Mouse (Mus musculus) stomach, embryonic 15.5 days (tissue): Measurements from ENCODE around the gene Slc22a30. TPM values are rescaled to one million over a fixed set of nuclear protein-coding genes. Genes with fewer than 3 reads are reported as not detected.
"Not testable (repeated sequence)": the region's sequence is repeated elsewhere in the genome, so short reads cannot be mapped to it uniquely, and the experiment has no call there.

Experiments used
- ATAC-seq: fragments of 200-750 bp; cut with Nextera tagmentation; 2 replicates; pipeline ENCODE4 v1.8.0; 2017; ENCODE audit warnings: low read depth, moderate number of reproducible peaks, moderate TSS enrichment; ENCODE audit not compliant: insufficient read depth, low FRiP score
- H3K27ac ChIP-seq: fragments of 300-500 bp; sonication (generic); 2 replicates; pipeline ENCODE4 v1.5.1; 2015; ENCODE audit warnings: mild to moderate bottlenecking, inconsistent platforms
- H3K27me3 ChIP-seq: fragments of 300-500 bp; sonication (generic); replicated peaks from 2 replicates; pipeline ENCODE4 v1.6.1; 2015; ENCODE audit warnings: inconsistent platforms
- H3K36me3 ChIP-seq: fragments of 300-500 bp; sonication (generic); 2 replicates; pipeline ENCODE4 v1.6.1; 2015; ENCODE audit warnings: inconsistent platforms
- H3K4me1 ChIP-seq: fragments of 300-500 bp; sonication (generic); 2 replicates; pipeline ENCODE4 v1.6.1; 2015; ENCODE audit warnings: inconsistent platforms
- H3K4me2 ChIP-seq: fragments of 300-500 bp; sonication (generic); 2 replicates; pipeline ENCODE4 v1.6.1; 2015; ENCODE audit warnings: mild to moderate bottlenecking, inconsistent platforms
- H3K4me3 ChIP-seq: fragments of 300-500 bp; sonication (generic); replicated peaks from 2 replicates; pipeline ENCODE4 v1.5.1; 2015; ENCODE audit warnings: inconsistent platforms
- H3K9ac ChIP-seq: fragments of 300-500 bp; sonication (generic); 2 replicates; pipeline ENCODE4 v1.6.1; 2015; ENCODE audit warnings: inconsistent platforms
- H3K9me3 ChIP-seq: fragments of 300-500 bp; sonication (generic); 2 replicates; pipeline ENCODE4 v1.6.1; 2016; ENCODE audit warnings: inconsistent platforms
- WGBS: fragments of 180-500 bp; shearing (Covaris S2); methylation state at CpG from one replicate; pipeline ENCODE4 v1.1.7; 2015; 5-methylcytosine and 5-hydroxymethylcytosine counted together
- polyA plus RNA-seq: library from polyadenylated mRNA; unstranded; fragments of >200 nt; fragmentation: Nextera tagmentation; extraction: Ambion mirVana; gene quantifications from 2 replicates; pipeline ENCODE4 v1.2.1, GENCODE M21; 2015

The Slc22a30 gene
- not detected in 2 replicates for polyA plus RNA-seq

DNA sequence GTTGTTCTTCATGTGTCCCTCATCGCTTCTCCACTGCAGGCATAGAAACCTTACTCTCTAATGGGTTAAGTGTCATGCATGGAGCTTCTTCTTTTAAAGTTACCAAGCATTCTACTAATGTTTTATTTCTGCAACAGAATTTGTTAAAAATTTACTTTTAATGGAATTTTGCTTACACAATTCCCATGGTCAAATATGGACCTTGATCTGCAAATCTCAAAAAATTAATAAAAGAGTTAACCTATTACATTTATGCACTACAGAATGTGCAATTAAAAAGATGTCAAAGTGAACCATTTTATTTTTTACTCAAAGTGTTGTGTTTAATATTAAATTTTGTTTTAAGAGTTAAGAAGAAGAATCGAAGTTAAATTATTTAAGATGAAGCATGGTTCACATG lies at the start of gene Slc22a30:
TSS of gene Slc22a30 (minus strand) at position 101 of the 400 bp plus-strand sequence.
- H3K27me3 ChIP-seq, H3K9ac ChIP-seq, H3K4me2 ChIP-seq, H3K9me3 ChIP-seq, H3K27ac ChIP-seq, H3K4me3 ChIP-seq, H3K36me3 ChIP-seq, H3K4me1 ChIP-seq, ATAC-seq: not testable (repeated sequence)
- WGBS, result 89% methylated on average over 1 of the region's 2 CpGs

DNA sequence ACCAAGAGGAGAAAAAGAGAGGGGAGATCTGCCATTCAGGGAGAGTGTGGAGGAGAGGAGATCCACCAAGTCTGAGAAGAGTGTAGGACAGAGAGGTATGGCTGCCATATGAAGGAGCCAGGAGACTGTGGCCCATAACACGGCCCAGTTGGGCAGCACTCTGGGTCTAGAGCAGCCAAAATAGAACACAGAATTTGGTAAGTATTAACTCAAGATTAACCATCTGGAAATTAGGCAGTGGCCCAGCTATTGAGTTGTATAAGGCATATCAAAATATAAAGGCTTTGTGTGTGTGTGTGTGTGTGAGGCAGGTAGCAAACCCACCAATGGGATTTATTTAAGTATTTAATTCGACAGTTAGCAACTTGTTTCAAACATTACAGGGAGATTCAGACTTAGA lies 43.4 kb upstream of the Slc22a30 start:
- 64% methylated on average over 2 of the region's 2 CpGs for WGBS
- Histone ChIP-seq H3K4me3 (no peak overlapping the region), H3K36me3 (no peaks in the 10 kb centered on the region), H3K4me1 (no peaks in the 10 kb centered on the region), H3K9ac (no peak overlapping the region), H3K27me3 (no peaks in the 10 kb centered on the region), H3K4me2 (no peak overlapping the region), H3K9me3 (no peaks in the 10 kb centered on the region), H3K27ac (no peak overlapping the region)
- no peak for ATAC-seq

DNA sequence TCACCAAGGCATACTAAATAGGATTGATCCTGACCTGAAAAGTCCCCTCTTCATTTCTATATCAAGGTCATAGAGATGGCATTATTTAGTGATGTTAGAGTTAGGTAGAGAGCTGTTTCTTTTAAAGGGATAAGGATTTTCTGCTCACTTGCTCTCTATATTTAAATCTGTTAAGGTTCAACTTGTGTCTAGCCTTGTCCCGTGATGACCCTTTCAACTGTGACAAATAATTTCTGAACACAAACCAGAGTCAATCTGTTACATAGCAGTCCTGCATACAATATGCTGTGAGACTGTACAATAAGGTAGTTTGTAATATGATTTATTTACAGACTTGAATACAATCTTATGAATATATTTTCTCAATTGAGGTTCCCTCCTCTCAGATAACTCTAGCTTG lies 42.6 kb upstream of the Slc22a30 start:
- Histone ChIP-seq H3K27me3 (no peaks in the 10 kb centered on the region), H3K4me1 (no peaks in the 10 kb centered on the region), H3K27ac (no peak overlapping the region), H3K9me3 (no peaks in the 10 kb centered on the region), H3K4me3 (no peak overlapping the region), H3K9ac (no peak overlapping the region), H3K4me2 (no peak overlapping the region), H3K36me3 (no peaks in the 10 kb centered on the region)
- WGBS, result 61% methylated on average over 1 of the region's 1 CpGs
- no peak for ATAC-seq

DNA sequence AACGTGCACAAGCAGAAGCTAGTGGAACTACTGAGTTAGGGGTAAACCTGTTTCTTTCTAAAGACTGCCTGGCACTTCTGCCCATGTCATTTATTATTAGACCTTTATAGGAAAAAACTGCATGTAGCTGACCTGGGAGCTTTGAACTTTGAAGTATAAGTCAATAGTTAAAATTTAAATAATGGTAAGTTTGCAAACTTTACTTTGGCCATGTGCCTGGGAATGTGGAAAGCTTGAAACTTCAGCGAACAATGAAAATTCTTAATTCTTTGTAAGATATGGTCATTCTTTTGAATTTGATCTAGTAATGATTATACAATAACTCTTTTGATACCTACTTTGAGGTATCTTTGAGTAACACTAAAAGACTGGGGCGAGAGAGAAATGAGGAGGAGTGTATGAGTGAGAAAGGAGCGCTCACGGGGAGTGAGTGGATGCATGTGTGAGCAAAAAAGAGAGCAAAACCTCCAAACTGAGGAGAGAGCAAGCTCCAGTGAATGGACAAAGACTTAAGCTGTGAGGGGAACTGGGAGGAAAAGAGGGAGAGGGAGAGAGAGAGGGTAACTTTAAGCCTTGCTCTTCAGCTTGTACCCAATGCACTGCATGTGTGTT lies 26.2 kb upstream of the Slc22a30 start:
- 75% methylated on average over 5 of the region's 5 CpGs for WGBS
- no peak overlapping the region for H3K27ac ChIP-seq
- H3K4me3 ChIP-seq, result no peak overlapping the region
- no peak for ATAC-seq
- H3K27me3 ChIP-seq, result no peaks in the 10 kb centered on the region
- no peaks in the 10 kb centered on the region for H3K36me3 ChIP-seq
- no peaks in the 10 kb centered on the region for H3K4me1 ChIP-seq
- no peaks in the 10 kb centered on the region for H3K9me3 ChIP-seq
- H3K4me2 ChIP-seq, result no peak overlapping the region
- no peak overlapping the region for H3K9ac ChIP-seq

DNA sequence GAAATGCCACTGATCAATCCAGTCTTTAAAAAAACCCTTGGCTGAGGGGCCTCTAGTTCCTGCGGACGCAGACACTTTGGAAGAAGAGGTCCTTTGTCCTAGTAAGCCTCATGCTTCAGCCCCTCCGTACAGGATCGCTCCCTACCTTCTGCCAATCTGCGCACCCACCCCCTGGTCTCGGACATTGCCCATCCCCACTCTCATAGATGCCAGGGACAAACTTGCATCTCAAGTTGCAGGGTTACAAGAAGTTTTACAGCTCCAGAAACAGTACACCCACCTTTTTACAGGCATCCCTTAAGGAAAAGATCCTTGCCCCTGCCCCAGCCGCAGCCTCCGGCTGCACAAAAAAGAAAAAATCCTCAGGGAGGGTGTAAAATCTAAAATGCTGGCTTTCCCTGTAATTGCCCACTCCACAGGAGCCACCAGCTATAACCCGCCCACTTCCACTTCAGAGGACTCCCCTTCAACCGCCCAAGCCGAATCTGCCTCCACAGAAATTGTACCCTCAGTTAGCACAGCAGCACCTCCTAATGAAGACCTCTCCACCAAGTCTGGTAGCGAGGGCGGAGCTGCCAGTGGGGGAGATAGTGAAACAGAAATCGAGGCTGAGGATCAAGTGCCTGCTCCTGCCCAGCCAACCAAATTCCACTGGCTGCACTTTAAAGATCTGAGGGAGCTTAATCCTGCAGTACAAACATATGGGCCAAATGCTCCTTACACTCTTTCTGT lies 2.5 kb upstream of the Slc22a30 start:
- not testable (repeated sequence) for H3K9me3 ChIP-seq, H3K27ac ChIP-seq, H3K27me3 ChIP-seq, H3K4me2 ChIP-seq, H3K36me3 ChIP-seq, H3K4me1 ChIP-seq, H3K4me3 ChIP-seq, H3K9ac ChIP-seq, ATAC-seq
- 57% methylated on average over 14 of the region's 14 CpGs for WGBS

Other genes starting within 250 kb of the Slc22a30 start
- gene Slc22a29, start 186.2 kb downstream of the Slc22a30 start, polyA plus RNA-seq, result 0.12 and 0.41 TPM in 2 replicates
- 0.05 and 0.12 TPM in 2 replicates for gene Slc22a8, start 186.1 kb upstream of the Slc22a30 start, polyA plus RNA-seq
- gene Slc22a6, start 212.9 kb upstream of the Slc22a30 start, polyA plus RNA-seq, result not detected in 2 replicates